ENCODE assay signal across 8 mouse cellular contexts in the genomic region with DNA sequence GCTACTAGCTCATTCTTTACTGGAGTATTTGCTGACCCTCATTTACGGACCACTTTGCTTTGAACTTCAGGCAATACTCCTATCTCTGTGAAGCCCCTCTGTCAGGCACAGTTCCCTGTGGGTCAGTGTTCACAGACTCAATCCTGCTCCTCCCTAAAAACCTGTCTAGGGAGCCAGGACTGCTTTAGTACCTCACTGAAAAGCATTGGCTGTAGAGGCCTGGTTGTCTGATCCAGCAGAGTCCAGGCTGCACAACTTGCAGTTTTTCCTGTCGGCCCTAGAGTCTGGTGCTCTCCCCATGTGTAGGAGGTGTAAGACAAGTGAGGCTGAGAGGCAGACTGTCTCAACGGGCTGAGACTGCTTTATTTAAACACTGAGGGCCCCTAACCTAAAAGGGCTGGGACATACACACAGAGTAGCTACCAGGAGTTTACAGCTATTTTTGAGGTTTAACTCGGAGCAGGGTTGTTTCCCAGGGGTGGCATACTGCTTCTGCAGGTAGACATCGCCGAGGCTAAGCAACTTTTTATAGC. TPM values are rescaled to one million over a fixed set of nuclear protein-coding genes. Genes with fewer than 3 reads are reported as not detected.
DNase-seq lines count a peak whose midpoint lies in the region; ATAC-seq and TF ChIP-seq lines count a peak whose summit lies in the region.

No protein-coding gene starts in this region.

- H3K9ac ChIP-seq in limb, embryonic 13.5 days = peak overlapping the region; percentile 69
- H3K9ac ChIP-seq in stomach, postnatal 0 days (ENCODE audit: low read length) = peak overlapping the region; percentile 93

- no peak for DNase-seq in gastrocnemius, adult 2 months
- no peak for DNase-seq in gastrocnemius, postnatal 36 days
- DNase-seq in spleen, postnatal 4 days (ENCODE audit: low spot score in 2 of 2) = peak; percentile 12 to 60
- no peak for DNase-seq in spleen, postnatal 36 days (ENCODE audit: low spot score in 2 of 2)
- no peak for DNase-seq in stomach, postnatal 0 days (ENCODE audit: low spot score)
- DNase-seq in MN1 (ENCODE audit: low spot score) = no peak
- no peak for DNase-seq in spleen, postnatal 10 days (ENCODE audit: low spot score in 2 of 2)

- no peak for ATAC-seq in limb, embryonic 13.5 days (ENCODE audit: low FRiP score, low read depth)
- ATAC-seq in stomach, postnatal 0 days (ENCODE audit: low FRiP score, low TSS enrichment) = no peak

- intact Hi-C loops in gastrocnemius, adult 2 months (cut with DNase I) = no loop called here
- intact Hi-C loops in gastrocnemius, postnatal 36 days (cut with DNase I) = no loop called here

- peak overlapping the region; percentile 81 for H3K4me3 ChIP-seq in gastrocnemius, adult 2 months
- peak overlapping the region; percentile 96 for H3K4me3 ChIP-seq in limb, embryonic 13.5 days
- H3K4me3 ChIP-seq in stomach, postnatal 0 days (ENCODE audit: low read depth, low read length) = peak overlapping the region; percentile 89

- H3K27me3 ChIP-seq in limb, embryonic 13.5 days = peaks cover 30% of the 10 kb centered on the region
- no peaks in the 10 kb centered on the region for H3K27me3 ChIP-seq in stomach, postnatal 0 days (ENCODE audit: control insufficient read depth, insufficient read depth, low read length)

- H3K4me1 ChIP-seq in limb, embryonic 13.5 days = peaks cover 22% of the 10 kb centered on the region
- 0 out of 2 replicates have a peak, but pooled peaks cover 5% of the 10 kb centered on the region for H3K4me1 ChIP-seq in stomach, postnatal 0 days (replicated peaks; ENCODE audit: control insufficient read depth, insufficient read depth)

- no peak for TF ChIP-seq EP300 in stomach, postnatal 0 days (optimal IDR thresholded peaks at IDR 0.05)

- H3K4me2 ChIP-seq in limb, embryonic 13.5 days (replicated peaks) = peak overlapping the region; percentile 84
- peak overlapping the region; percentile 86 for H3K4me2 ChIP-seq in stomach, postnatal 0 days (replicated peaks; ENCODE audit: low read depth)

- H3K36me3 ChIP-seq in limb, embryonic 13.5 days = no peaks in the 10 kb centered on the region
- H3K36me3 ChIP-seq in stomach, postnatal 0 days (ENCODE audit: control insufficient read depth, insufficient read depth, low read length) = no peaks in the 10 kb centered on the region

- no peak for TF ChIP-seq CTCF in gastrocnemius, adult 2 months (IDR thresholded peaks at IDR 0.05)
- no peak for TF ChIP-seq CTCF in stomach, postnatal 0 days (IDR thresholded peaks at IDR 0.05; ENCODE audit: low read depth)

- H3K27ac ChIP-seq in gastrocnemius, adult 2 months = peak overlapping the region; percentile 92
- peak overlapping the region; percentile 61; the same call in 1 of the 2 replicates for H3K27ac ChIP-seq in limb, embryonic 13.5 days
- H3K27ac ChIP-seq in stomach, postnatal 0 days (replicated peaks) = peak overlapping the region; percentile 83; the same call in 1 of the 2 replicates

- no peaks in the 10 kb centered on the region for H3K9me3 ChIP-seq in limb, embryonic 13.5 days
- no peaks in the 10 kb centered on the region for H3K9me3 ChIP-seq in stomach, postnatal 0 days (ENCODE audit: control insufficient read depth, low read length)

- WGBS in limb, embryonic 13.5 days = 58% methylated on average over 6 of the region's 6 CpGs
- WGBS in stomach, postnatal 0 days = 62% methylated on average over 6 of the region's 6 CpGs

RNA-seq across cellular contexts. Expression of gene Samd10, which starts 1.3 kb away (rescaled TPM):
- 1 to 10 TPM; 1.5 to 1.7 TPM for total RNA-seq in gastrocnemius, adult 2 months (2021)
- total RNA-seq in gastrocnemius, postnatal 36 days (2021) = 1 to 10 TPM in 1 of 2 experiments, under 1 TPM in 1; 0.69 to 1.0 TPM
- 7.8 and 8.6 TPM in 2 replicates for polyA plus RNA-seq in limb, embryonic 13.5 days (2015; fragmentation: Nextera tagmentation; extraction: Ambion mirVana)
- 22.9 and 26.8 TPM in 2 replicates for polyA plus RNA-seq in stomach, postnatal 0 days (2015; fragmentation: Nextera tagmentation; extraction: Ambion mirVana)

RNA-seq across cellular contexts. Expression of gene Zfp512b, which starts 7.7 kb away (rescaled TPM):
- total RNA-seq in gastrocnemius, adult 2 months (2021) = 10 to 100 TPM; 17.6 to 20.3 TPM
- 10 to 100 TPM; 15.3 to 19.7 TPM for total RNA-seq in gastrocnemius, postnatal 36 days (2021)
- 67.2 and 69.4 TPM in 2 replicates for polyA plus RNA-seq in limb, embryonic 13.5 days (2015; fragmentation: Nextera tagmentation; extraction: Ambion mirVana)
- polyA plus RNA-seq in stomach, postnatal 0 days (2015; fragmentation: Nextera tagmentation; extraction: Ambion mirVana) = 15.9 and 18.3 TPM in 2 replicates

RNA-seq across cellular contexts. Expression of gene Prpf6, which starts 8.6 kb away (rescaled TPM):
- total RNA-seq in gastrocnemius, adult 2 months (2021) = 10 to 100 TPM; 31.1 to 36.5 TPM
- total RNA-seq in gastrocnemius, postnatal 36 days (2021) = 10 to 100 TPM; 23.0 to 29.8 TPM
- polyA plus RNA-seq in limb, embryonic 13.5 days (2015; fragmentation: Nextera tagmentation; extraction: Ambion mirVana) = 70.5 and 71.5 TPM in 2 replicates
- 28.3 and 28.4 TPM in 2 replicates for polyA plus RNA-seq in stomach, postnatal 0 days (2015; fragmentation: Nextera tagmentation; extraction: Ambion mirVana)

RNA-seq across cellular contexts. Expression of gene Uckl1, which starts 15.6 kb away (rescaled TPM):
- total RNA-seq in gastrocnemius, adult 2 months (2021) = 10 to 100 TPM; 26.1 to 29.1 TPM
- 10 to 100 TPM; 24.8 to 27.3 TPM for total RNA-seq in gastrocnemius, postnatal 36 days (2021)
- polyA plus RNA-seq in limb, embryonic 13.5 days (2015; fragmentation: Nextera tagmentation; extraction: Ambion mirVana) = 43.5 and 46.2 TPM in 2 replicates
- polyA plus RNA-seq in stomach, postnatal 0 days (2015; fragmentation: Nextera tagmentation; extraction: Ambion mirVana) = 37.1 and 39.7 TPM in 2 replicates

RNA-seq across cellular contexts. Expression of gene Gm29797, which starts 56.5 kb away (rescaled TPM):
- not detected for total RNA-seq in gastrocnemius, adult 2 months (2021)
- total RNA-seq in gastrocnemius, postnatal 36 days (2021) = not detected
- polyA plus RNA-seq in limb, embryonic 13.5 days (2015; fragmentation: Nextera tagmentation; extraction: Ambion mirVana) = 0.53 TPM in 1 of 2 replicates, not detected in the other
- not detected in 2 replicates for polyA plus RNA-seq in stomach, postnatal 0 days (2015; fragmentation: Nextera tagmentation; extraction: Ambion mirVana)

Comparison
In these comparisons a context has a peak if more than half of its experiments do, and no peak if none do; other contexts are left out.
1. DNase-seq: peak in spleen, postnatal 4 days (2 of 2); none in gastrocnemius, adult 2 months (single experiment), gastrocnemius, postnatal 36 days (0 of 2), spleen, postnatal 36 days (0 of 2), stomach, postnatal 0 days (single experiment), MN1 (single experiment) and spleen, postnatal 10 days (0 of 2).
2. Peak in every context shown above with its lines, with median percentiles within 50 percentile points of each other: H3K27ac ChIP-seq and H3K4me3 ChIP-seq.